Mouse (Mus musculus) forelimb bud, embryonic 11.5 days (tissue): ENCODE measurements around the gene Tubal3.

ENCODE experiments used
- DNase-seq: peaks from one replicate; pipeline ENCODE4 v3.0.0-alpha.2; 2012; ENCODE audit warnings: low read depth, low spot score

Gene Tubal3

GRCm38 (mm10) chr13:3924483-3924882 is 6.4 kb downstream of the Tubal3 start:
- no peak for DNase-seq

GRCm38 (mm10) chr13:3925632-3926031 is 7.6 kb downstream of the Tubal3 start:
- DNase-seq: no peak

- DNase-seq: no peak
Measured at GRCm38 (mm10) chr13:3926046-3926445, 8.0 kb downstream of the Tubal3 start.

- no peak for DNase-seq
Measured at GRCm38 (mm10) chr13:3944699-3945098, 26.6 kb downstream of the Tubal3 start.

DNA sequence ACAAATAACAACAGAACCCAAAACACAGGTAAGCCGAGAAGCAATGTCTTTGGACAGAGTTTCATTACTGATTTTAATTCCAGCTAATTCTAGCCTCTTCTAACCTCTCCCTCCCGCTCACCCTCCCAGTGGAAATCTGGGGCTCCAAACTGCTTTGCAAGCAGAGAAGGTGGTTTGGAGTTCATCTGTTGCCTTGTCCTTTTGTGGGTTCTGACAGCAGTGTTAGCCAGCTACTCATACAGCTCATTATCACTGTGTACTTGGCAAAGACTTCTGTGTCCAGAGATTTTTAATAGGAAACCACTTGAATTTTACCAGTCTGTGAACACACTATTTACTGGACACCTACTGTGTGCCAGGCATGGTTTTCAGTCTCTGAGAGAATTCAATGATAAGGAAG is 27.2 kb downstream of the Tubal3 start, which contains the start of gene Ucn3:
Gene Ucn3 (minus strand): TSS at position 101 of the 400 bp plus-strand sequence.
- no peak for DNase-seq

DNA sequence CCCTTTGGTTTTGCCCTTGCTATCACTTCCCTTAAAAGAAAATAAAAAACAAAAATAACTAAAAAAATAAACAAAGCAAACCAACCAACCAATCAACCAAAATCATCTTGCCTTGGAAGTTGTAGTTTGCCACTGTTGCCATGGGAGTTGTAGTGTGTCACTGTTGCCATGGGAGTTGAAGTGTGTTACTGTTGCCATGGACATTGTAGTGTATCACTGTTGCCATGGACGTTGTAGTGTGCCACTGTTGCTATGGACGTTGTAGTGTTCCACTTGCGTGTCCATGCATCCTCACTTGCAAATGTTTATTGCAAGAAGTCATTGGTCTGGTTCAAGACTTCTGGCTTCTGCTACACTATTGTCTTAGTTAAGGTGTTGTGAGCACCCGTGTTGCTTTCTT is 29.2 kb downstream of the Tubal3 start:
- no peak for DNase-seq

GRCm38 (mm10) chr13:3949477-3949876 is 31.4 kb downstream of the Tubal3 start:
- DNase-seq: no peak

GRCm38 (mm10) chr13:3951198-3951914 is 33.3 kb downstream of the Tubal3 start:
- DNase-seq: no peak

GRCm38 (mm10) chr13:3968849-3969248 is 50.8 kb downstream of the Tubal3 start:
- DNase-seq: no peak
